Mouse (Mus musculus) bone marrow, adult 2 months (tissue): ENCODE measurements at regions not wholly inside any gene's neighbourhood (a gene's known extent, or its start where the extent isn't known, plus 50 kb on each side); places are given as distances from the start of the nearest gene placed in this dataset.

Experiments
- CTCF ChIP-seq: fragments of 200-500 bp; IDR thresholded peaks from 2 replicates; pipeline ENCODE4 v1.5.1; 2011; ENCODE audit warnings: low read length, control low read depth; ENCODE audit not compliant: control insufficient read depth, insufficient read depth
- POLR2A ChIP-seq: fragments of 200-500 bp; IDR thresholded peaks from 2 replicates; pipeline ENCODE4 v1.6.1; 2011; ENCODE audit warnings: low read depth, mild to moderate bottlenecking, control low read depth, low read length, borderline replicate concordance; ENCODE audit not compliant: control insufficient read depth

DNA sequence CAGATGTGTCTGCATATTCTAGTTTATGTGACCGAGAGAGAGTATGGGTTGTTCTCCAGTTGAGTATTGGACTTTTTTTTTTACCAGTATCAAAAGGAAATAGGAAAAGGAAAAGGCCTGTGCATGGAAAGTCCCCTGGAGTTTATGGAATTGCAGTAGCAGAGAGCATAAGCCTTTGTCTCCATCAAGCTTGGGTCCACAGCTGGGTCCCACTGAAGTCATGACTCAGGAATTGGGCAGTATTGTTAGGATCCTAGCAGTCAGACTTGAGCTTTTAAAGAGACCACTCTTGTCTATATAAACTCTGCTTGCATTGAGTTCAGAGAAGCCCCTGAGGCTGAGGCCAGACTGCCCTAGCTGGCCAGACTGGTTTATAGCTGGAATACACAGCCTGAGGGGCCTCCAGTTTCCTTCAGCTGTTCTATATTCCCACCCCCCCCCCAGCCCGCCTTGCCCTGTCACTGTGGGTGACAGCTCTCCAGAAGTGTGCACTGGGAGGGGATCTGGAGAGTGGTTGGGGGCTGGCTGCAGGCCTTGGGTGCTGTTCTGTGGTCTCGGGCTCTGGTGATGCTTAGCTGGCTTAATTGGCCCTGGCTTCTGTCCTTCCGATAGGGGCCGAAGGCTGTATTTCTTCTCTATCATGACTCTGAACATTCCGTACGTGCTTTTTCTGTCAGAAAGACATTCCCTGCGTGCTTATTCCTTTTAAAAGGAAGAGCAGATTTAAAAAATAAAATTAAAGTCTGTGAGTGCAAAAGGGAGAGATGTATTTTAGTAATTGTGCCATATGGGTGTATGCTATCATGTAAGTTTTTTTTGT is 1130.8 kb upstream of the A1bg start:
- no peak for TF ChIP-seq CTCF
- no peak for TF ChIP-seq POLR2A
